Mouse (Mus musculus): ENCODE data around the gene Mrpl24. TPM values are rescaled to one million over a fixed set of nuclear protein-coding genes. Genes with fewer than 3 reads are reported as not detected.
A peak's percentile ranks its signal among the peaks of the same experiment; 100 is the strongest.

The Mrpl24 gene
- polyA plus RNA-seq, 1 experiment from 2014 or later = 77.5 TPM

- 90% methylated on average over 2 of the region's 2 CpGs for WGBS
- no peaks in the 10 kb centered on the region for H3K9me3 ChIP-seq (ENCODE audit: control insufficient read depth, low read length)
- H3K4me2 ChIP-seq (ENCODE audit: low read depth, low read length) = no peak overlapping the region
- H3K27me3 ChIP-seq (ENCODE audit: control insufficient read depth, insufficient read depth, low read depth, low read length) = peaks cover 6% of the 10 kb centered on the region
- H3K4me3 ChIP-seq (ENCODE audit: low read length) = no peak overlapping the region
- H3K9ac ChIP-seq (ENCODE audit: low read length) = no peak overlapping the region
- peaks cover 7% of the 10 kb centered on the region for H3K4me1 ChIP-seq (replicated peaks; ENCODE audit: control insufficient read depth, insufficient read depth, low read length)
- H3K27ac ChIP-seq (ENCODE audit: low read length) = no peak overlapping the region
- H3K36me3 ChIP-seq (ENCODE audit: control insufficient read depth, insufficient read depth, low read length) = peaks cover 48% of the 10 kb centered on the region
- ATAC-seq (ENCODE audit: low read depth) = no peak
These were observed 23.2 kb downstream of the Mrpl24 start for GRCm38 (mm10) chr3:87942471-87942870.

GRCm38 (mm10) chr3:87943586-87943985, 24.3 kb downstream of the Mrpl24 start:
- peaks cover 37% of the 10 kb centered on the region for H3K36me3 ChIP-seq (ENCODE audit: control insufficient read depth, insufficient read depth, low read length)

GRCm38 (mm10) chr3:87944838-87945600, 25.7 kb downstream of the Mrpl24 start:
- Histone ChIP-seq H3K4me2 (ENCODE audit: low read depth, low read length) (no peak overlapping the region), H3K9me3 (ENCODE audit: control insufficient read depth, low read length) (no peaks in the 10 kb centered on the region), H3K4me1 (replicated peaks; ENCODE audit: control insufficient read depth, insufficient read depth, low read length) (peaks cover 27% of the 10 kb centered on the region), H3K27ac (ENCODE audit: low read length) (no peak overlapping the region), H3K27me3 (ENCODE audit: control insufficient read depth, insufficient read depth, low read depth, low read length) (peaks cover 9% of the 10 kb centered on the region), H3K36me3 (ENCODE audit: control insufficient read depth, insufficient read depth, low read length) (peaks cover 25% of the 10 kb centered on the region), H3K9ac (ENCODE audit: low read length) (no peak overlapping the region), H3K4me3 (ENCODE audit: low read length) (no peak overlapping the region)
- ATAC-seq (ENCODE audit: low read depth) = peak; percentile 50
- 36% methylated on average over 3 of the region's 4 CpGs for WGBS

More at GRCm38 (mm10) chr3:87943586-87943985, 24.3 kb downstream of the Mrpl24 start:
- WGBS = 63% methylated on average over 7 of the region's 7 CpGs
- no peak for ATAC-seq (ENCODE audit: low read depth)
- H3K4me2 ChIP-seq (ENCODE audit: low read depth, low read length) = no peak overlapping the region
- H3K4me3 ChIP-seq (ENCODE audit: low read length) = no peak overlapping the region
- H3K9me3 ChIP-seq (ENCODE audit: control insufficient read depth, low read length) = no peaks in the 10 kb centered on the region
- H3K9ac ChIP-seq (ENCODE audit: low read length) = no peak overlapping the region
- H3K27ac ChIP-seq (ENCODE audit: low read length) = no peak overlapping the region
- peaks cover 19% of the 10 kb centered on the region for H3K4me1 ChIP-seq (replicated peaks; ENCODE audit: control insufficient read depth, insufficient read depth, low read length)
- H3K27me3 ChIP-seq (ENCODE audit: control insufficient read depth, insufficient read depth, low read depth, low read length) = peaks cover 9% of the 10 kb centered on the region

- peaks cover 32% of the 10 kb centered on the region for H3K4me1 ChIP-seq (replicated peaks; ENCODE audit: control insufficient read depth, insufficient read depth, low read length)
- H3K27me3 ChIP-seq (ENCODE audit: control insufficient read depth, insufficient read depth, low read depth, low read length) = peaks cover 9% of the 10 kb centered on the region
- ATAC-seq (ENCODE audit: low read depth) = no peak
- no peak overlapping the region for H3K27ac ChIP-seq (ENCODE audit: low read length)
- 43% methylated on average over 12 of the region's 12 CpGs for WGBS
- H3K4me2 ChIP-seq (ENCODE audit: low read depth, low read length) = no peak overlapping the region
- no peaks in the 10 kb centered on the region for H3K9me3 ChIP-seq (ENCODE audit: control insufficient read depth, low read length)
- H3K4me3 ChIP-seq (ENCODE audit: low read length) = no peak overlapping the region
- H3K36me3 ChIP-seq (ENCODE audit: control insufficient read depth, insufficient read depth, low read length) = peaks cover 17% of the 10 kb centered on the region
- no peak overlapping the region for H3K9ac ChIP-seq (ENCODE audit: low read length)
These were observed 26.7 kb downstream of the Mrpl24 start for GRCm38 (mm10) chr3:87945781-87946540.

- peaks cover 9% of the 10 kb centered on the region for H3K27me3 ChIP-seq (ENCODE audit: control insufficient read depth, insufficient read depth, low read depth, low read length)
- WGBS = 18% methylated on average over 1 of the region's 1 CpGs
- no peak for ATAC-seq (ENCODE audit: low read depth)
- peaks cover 32% of the 10 kb centered on the region for H3K4me1 ChIP-seq (replicated peaks; ENCODE audit: control insufficient read depth, insufficient read depth, low read length)
- H3K9ac ChIP-seq (ENCODE audit: low read length) = no peak overlapping the region
- H3K4me3 ChIP-seq (ENCODE audit: low read length) = no peak overlapping the region
- H3K9me3 ChIP-seq (ENCODE audit: control insufficient read depth, low read length) = no peaks in the 10 kb centered on the region
- H3K4me2 ChIP-seq (ENCODE audit: low read depth, low read length) = no peak overlapping the region
- peaks cover 11% of the 10 kb centered on the region for H3K36me3 ChIP-seq (ENCODE audit: control insufficient read depth, insufficient read depth, low read length)
- no peak overlapping the region for H3K27ac ChIP-seq (ENCODE audit: low read length)
These were observed 27.2 kb downstream of the Mrpl24 start for GRCm38 (mm10) chr3:87946541-87946860.

- 7% methylated on average over 26 of the region's 26 CpGs for WGBS
- peak overlapping the region; percentile 38 for H3K9ac ChIP-seq (ENCODE audit: low read length)
- H3K27ac ChIP-seq (ENCODE audit: low read length) = no peak overlapping the region
- peak overlapping the region; percentile 24 for H3K4me3 ChIP-seq (ENCODE audit: low read length)
- no peak for ATAC-seq (ENCODE audit: low read depth)
- peaks cover 5% of the 10 kb centered on the region for H3K36me3 ChIP-seq (ENCODE audit: control insufficient read depth, insufficient read depth, low read length)
- H3K4me2 ChIP-seq (ENCODE audit: low read depth, low read length) = peak overlapping the region; percentile 63
- no peaks in the 10 kb centered on the region for H3K9me3 ChIP-seq (ENCODE audit: control insufficient read depth, low read length)
- H3K4me1 ChIP-seq (replicated peaks; ENCODE audit: control insufficient read depth, insufficient read depth, low read length) = peaks cover 38% of the 10 kb centered on the region
- peaks cover 9% of the 10 kb centered on the region for H3K27me3 ChIP-seq (ENCODE audit: control insufficient read depth, insufficient read depth, low read depth, low read length)
These were observed 27.9 kb downstream of the Mrpl24 start for GRCm38 (mm10) chr3:87947056-87947810.

- ATAC-seq (ENCODE audit: low read depth) = no peak
- peak overlapping the region; percentile 63 for H3K4me2 ChIP-seq (ENCODE audit: low read depth, low read length)
- H3K27me3 ChIP-seq (ENCODE audit: control insufficient read depth, insufficient read depth, low read depth, low read length) = peaks cover 9% of the 10 kb centered on the region
- no peak overlapping the region for H3K27ac ChIP-seq (ENCODE audit: low read length)
- WGBS = 2% methylated on average over 17 of the region's 17 CpGs
- H3K4me1 ChIP-seq (replicated peaks; ENCODE audit: control insufficient read depth, insufficient read depth, low read length) = peaks cover 40% of the 10 kb centered on the region
- H3K4me3 ChIP-seq (ENCODE audit: low read length) = peak overlapping the region; percentile 24
- H3K9ac ChIP-seq (ENCODE audit: low read length) = peak overlapping the region; percentile 38
- H3K9me3 ChIP-seq (ENCODE audit: control insufficient read depth, low read length) = no peaks in the 10 kb centered on the region
- no peaks in the 10 kb centered on the region for H3K36me3 ChIP-seq (ENCODE audit: control insufficient read depth, insufficient read depth, low read length)
These were observed 28.5 kb downstream of the Mrpl24 start for GRCm38 (mm10) chr3:87947811-87948199.

GRCm38 (mm10) chr3:87948378-87949265, 29.3 kb downstream of the Mrpl24 start, which contains the start of gene Crabp2:
TSS of gene Crabp2 (plus strand) at chr3:87948666.
- 5% methylated on average over 35 of the region's 35 CpGs for WGBS
- no peak for ATAC-seq (ENCODE audit: low read depth)
- H3K9me3 ChIP-seq (ENCODE audit: control insufficient read depth, low read length) = no peaks in the 10 kb centered on the region
- peaks cover 41% of the 10 kb centered on the region for H3K4me1 ChIP-seq (replicated peaks; ENCODE audit: control insufficient read depth, insufficient read depth, low read length)
- H3K9ac ChIP-seq (ENCODE audit: low read length) = peak within 1 kb of the TSS; percentile 38
- peaks cover 9% of the 10 kb centered on the region for H3K27me3 ChIP-seq (ENCODE audit: control insufficient read depth, insufficient read depth, low read depth, low read length)
- H3K27ac ChIP-seq (ENCODE audit: low read length) = no peak within 1 kb of the TSS
- peak within 1 kb of the TSS; percentile 24 for H3K4me3 ChIP-seq (ENCODE audit: low read length)
- H3K36me3 ChIP-seq (ENCODE audit: control insufficient read depth, insufficient read depth, low read length) = no peaks in the 10 kb centered on the region
- H3K4me2 ChIP-seq (ENCODE audit: low read depth, low read length) = peak within 1 kb of the TSS; percentile 63

Data from lung, embryonic 16.5 days (tissue).